Mouse (Mus musculus) intestine, embryonic 16.5 days (tissue): ENCODE results near the gene Rgs19. TPM values are rescaled to one million over a fixed set of nuclear protein-coding genes. Genes with fewer than 3 reads are reported as not detected.
A peak's percentile ranks its signal among the peaks of the same experiment; 100 is the strongest.

Experiments
- ATAC-seq: fragments of 200-750 bp; cut with Nextera tagmentation; 2 replicates; pipeline ENCODE4 v1.8.0; 2017; ENCODE audit warnings: moderate TSS enrichment, moderate library complexity
- H3K27ac ChIP-seq: fragments of 300-500 bp; sonication (generic); 2 replicates; pipeline ENCODE4 v1.5.1; 2014; ENCODE audit warnings: mild to moderate bottlenecking, low read length
- H3K27me3 ChIP-seq: fragments of 300-500 bp; sonication (generic); replicated peaks from 2 replicates; pipeline ENCODE4 v1.6.1; 2014; ENCODE audit warnings: low read length, control low read depth, mixed read lengths; ENCODE audit not compliant: control insufficient read depth, insufficient read depth
- H3K36me3 ChIP-seq: fragments of 300-500 bp; sonication (generic); 2 replicates; pipeline ENCODE4 v1.6.1; 2014; ENCODE audit warnings: low read length, control low read depth; ENCODE audit not compliant: control insufficient read depth, insufficient read depth
- H3K4me1 ChIP-seq: fragments of 300-500 bp; sonication (generic); 2 replicates; pipeline ENCODE4 v1.6.1; 2014; ENCODE audit warnings: low read length, control low read depth, mixed read lengths; ENCODE audit not compliant: control insufficient read depth, insufficient read depth
- H3K4me2 ChIP-seq: fragments of 300-500 bp; sonication (generic); 2 replicates; pipeline ENCODE4 v1.6.1; 2014; ENCODE audit warnings: low read depth, low read length, control low read depth
- H3K4me3 ChIP-seq: fragments of 300-500 bp; sonication (generic); 2 replicates; pipeline ENCODE4 v1.5.1; 2014; ENCODE audit warnings: mild to moderate bottlenecking, low read length
- H3K9ac ChIP-seq: fragments of 300-500 bp; sonication (generic); 2 replicates; pipeline ENCODE4 v1.6.1; 2014; ENCODE audit warnings: low read depth, low read length
- H3K9me3 ChIP-seq: fragments of 300-500 bp; sonication (generic); 2 replicates; pipeline ENCODE4 v1.6.1; 2016; ENCODE audit warnings: low read length, control low read depth; ENCODE audit not compliant: control insufficient read depth
- WGBS: fragments of 180-500 bp; shearing (Covaris S2); extraction: QIAGEN DNeasy Blood & Tissue Kit; methylation state at CpG from one replicate; pipeline ENCODE4 v1.1.7; 2014; 5-methylcytosine and 5-hydroxymethylcytosine counted together
- polyA plus RNA-seq: library from polyadenylated mRNA; unstranded; fragments of >200 nt; fragmentation: Nextera tagmentation; extraction: Ambion mirVana; gene quantifications from 2 replicates; pipeline ENCODE4 v1.2.1, GENCODE M21; 2015

Gene Rgs19
- polyA plus RNA-seq, 1 experiment from 2014 or later = 39.6 TPM

DNA sequence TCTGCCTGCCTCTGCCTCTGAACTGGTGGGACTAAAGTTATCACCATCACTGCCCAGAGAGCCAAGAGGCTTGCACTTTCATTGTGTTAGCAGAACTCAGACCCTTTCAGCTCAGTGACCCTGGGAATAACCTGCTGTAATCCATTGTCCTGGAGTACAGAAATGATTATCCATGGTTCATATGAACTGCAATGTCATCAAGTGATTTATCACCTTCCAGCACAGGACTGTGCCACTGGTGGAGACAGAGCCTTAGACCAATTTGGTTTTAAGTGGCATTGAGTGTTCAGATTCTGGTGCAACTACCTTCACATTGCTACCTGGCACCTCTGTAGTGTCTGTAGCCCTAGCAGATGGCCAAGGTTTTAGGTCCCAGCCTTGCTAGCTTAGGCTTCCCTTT lies 40.7 kb downstream of the Rgs19 start:
- no peaks in the 10 kb centered on the region for H3K9me3 ChIP-seq
- peak overlapping the region; percentile 23; the same call in 1 of the 2 replicates for H3K27ac ChIP-seq
- peaks cover 6% of the 10 kb centered on the region for H3K4me1 ChIP-seq
- peak; percentile 54 for ATAC-seq
- no peak overlapping the region for H3K4me2 ChIP-seq
- no peak overlapping the region for H3K9ac ChIP-seq
- peaks cover 5% of the 10 kb centered on the region for H3K27me3 ChIP-seq
- H3K4me3 ChIP-seq = no peak overlapping the region
- H3K36me3 ChIP-seq = peaks cover 36% of the 10 kb centered on the region

DNA sequence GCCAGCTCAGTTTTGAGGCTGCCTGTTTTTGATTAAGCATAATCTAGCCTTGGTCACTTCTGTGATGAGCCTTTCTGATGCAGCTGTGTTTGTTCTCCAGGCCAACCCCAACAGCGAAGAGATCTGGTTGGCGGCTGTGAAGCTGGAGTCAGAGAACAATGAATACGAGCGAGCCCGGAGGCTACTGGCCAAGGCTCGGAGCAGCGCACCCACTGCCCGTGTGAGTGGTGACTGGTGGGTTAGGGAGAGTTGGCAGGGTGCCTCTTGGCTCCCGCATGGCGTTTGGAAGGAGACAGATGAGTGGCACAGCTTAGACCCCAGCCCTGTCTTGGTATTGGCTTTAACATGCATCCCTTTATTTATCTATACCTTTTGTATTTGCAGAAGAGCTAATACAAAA lies 44.9 kb downstream of the Rgs19 start:
- Histone ChIP-seq H3K9me3 (no peaks in the 10 kb centered on the region), H3K4me3 (no peak overlapping the region), H3K27me3 (no peaks in the 10 kb centered on the region), H3K27ac (no peak overlapping the region), H3K4me2 (no peak overlapping the region), H3K36me3 (peaks cover 27% of the 10 kb centered on the region), H3K9ac (no peak overlapping the region), H3K4me1 (peaks cover 11% of the 10 kb centered on the region)
- no peak for ATAC-seq
- WGBS = 95% methylated on average over 10 of the region's 10 CpGs

DNA sequence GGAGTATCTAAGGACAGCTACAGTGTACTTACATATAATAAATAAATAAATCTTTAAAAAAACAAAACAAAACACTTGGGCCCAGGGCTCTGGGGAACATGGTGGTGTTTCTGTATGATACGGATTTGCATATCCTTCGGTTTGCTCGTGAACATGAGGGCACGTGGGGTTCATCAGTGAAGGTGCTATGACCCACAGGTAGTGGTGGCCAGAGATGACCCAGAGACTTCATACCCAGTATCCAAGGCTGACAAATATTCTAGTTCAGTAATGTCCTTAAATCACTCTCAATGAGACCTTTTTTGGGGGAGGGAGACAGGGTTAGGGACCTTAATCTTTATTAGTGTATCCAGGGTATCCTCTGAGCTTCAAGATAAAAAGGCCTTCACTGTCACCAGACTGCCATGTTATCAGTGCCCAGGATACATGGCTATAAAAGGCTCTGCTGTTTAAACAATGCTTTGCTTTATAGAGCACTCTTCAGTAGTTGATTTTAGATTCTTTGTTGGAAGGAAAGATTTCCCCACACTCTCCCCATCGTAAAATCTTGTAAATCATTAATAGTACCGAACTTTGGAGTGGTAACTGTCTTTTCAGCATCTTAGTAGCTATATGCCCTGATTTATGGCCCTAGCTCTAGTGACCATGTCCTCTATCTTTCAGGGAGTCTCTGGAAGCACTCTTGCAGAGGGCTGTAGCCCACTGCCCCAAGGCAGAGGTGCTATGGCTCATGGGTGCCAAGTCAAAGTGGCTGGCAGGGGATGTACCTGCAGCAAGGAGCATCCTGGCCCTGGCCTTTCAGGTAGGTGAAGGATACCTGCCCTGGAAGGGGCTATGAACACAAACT lies 46.9 kb downstream of the Rgs19 start:
- Histone ChIP-seq H3K4me3 (no peak overlapping the region), H3K27ac (no peak overlapping the region), H3K36me3 (peaks cover 27% of the 10 kb centered on the region), H3K4me1 (peaks cover 8% of the 10 kb centered on the region; the same call in 1 of the 2 replicates), H3K27me3 (no peaks in the 10 kb centered on the region), H3K4me2 (0 out of 2 replicates have a peak overlapping the region, but pooled peaks have one; percentile 2), H3K9ac (no peak overlapping the region), H3K9me3 (no peaks in the 10 kb centered on the region)
- 62% methylated on average over 6 of the region's 6 CpGs for WGBS
- ATAC-seq = peak; percentile 93

DNA sequence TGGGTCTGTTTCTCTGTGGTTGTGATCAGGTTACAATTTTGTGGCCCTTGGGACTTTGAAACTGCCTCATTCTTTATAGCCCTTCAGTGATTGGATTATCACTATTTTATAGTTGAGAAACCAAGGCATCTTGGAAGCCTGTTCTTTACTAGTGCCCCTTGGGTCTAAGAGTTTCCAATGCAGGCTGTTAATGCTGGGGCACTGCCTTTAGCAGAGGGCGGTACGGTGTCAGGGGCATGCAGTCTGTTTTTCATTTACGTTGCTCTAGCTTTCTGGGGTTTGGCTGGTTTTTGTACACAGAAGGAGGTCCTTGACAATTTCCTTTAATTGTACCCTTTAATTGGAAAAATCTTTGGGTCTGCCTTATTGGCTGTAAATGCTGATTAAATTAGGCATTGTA lies 48.1 kb downstream of the Rgs19 start:
- H3K4me1 ChIP-seq = peaks cover 8% of the 10 kb centered on the region; the same call in 1 of the 2 replicates
- H3K4me2 ChIP-seq = no peak overlapping the region
- 82% methylated on average over 3 of the region's 3 CpGs for WGBS
- H3K27ac ChIP-seq = no peak overlapping the region
- H3K9me3 ChIP-seq = no peaks in the 10 kb centered on the region
- H3K9ac ChIP-seq = no peak overlapping the region
- peaks cover 23% of the 10 kb centered on the region for H3K36me3 ChIP-seq
- ATAC-seq = no peak
- H3K27me3 ChIP-seq = no peaks in the 10 kb centered on the region
- no peak overlapping the region for H3K4me3 ChIP-seq

DNA sequence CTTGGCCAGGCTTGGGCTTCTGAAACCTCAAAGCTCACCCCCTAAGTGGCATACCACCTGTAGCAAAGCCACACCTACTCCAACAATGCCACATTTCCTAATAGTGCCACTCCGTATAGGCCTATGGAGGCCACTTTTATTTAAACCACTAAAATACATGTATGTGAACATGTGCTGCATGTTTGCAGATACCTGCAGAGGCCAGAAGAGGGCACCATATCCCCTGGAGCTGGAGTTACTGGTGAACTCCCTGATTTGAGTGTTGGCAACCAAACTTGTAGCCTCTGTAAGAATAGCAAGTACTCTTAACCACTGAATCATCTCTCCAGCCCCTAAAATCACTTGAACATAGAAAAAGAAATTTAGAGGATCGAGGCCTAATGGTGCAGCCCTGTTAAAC lies 49.4 kb downstream of the Rgs19 start:
- H3K27ac ChIP-seq = no peak overlapping the region
- H3K27me3 ChIP-seq = no peaks in the 10 kb centered on the region
- H3K4me1 ChIP-seq = peaks cover 8% of the 10 kb centered on the region; the same call in 1 of the 2 replicates
- 85% methylated on average over 2 of the region's 2 CpGs for WGBS
- no peaks in the 10 kb centered on the region for H3K9me3 ChIP-seq
- no peak overlapping the region for H3K4me3 ChIP-seq
- no peak overlapping the region for H3K4me2 ChIP-seq
- H3K9ac ChIP-seq = no peak overlapping the region
- H3K36me3 ChIP-seq = peaks cover 14% of the 10 kb centered on the region
- no peak for ATAC-seq

Other genes with a start within 250 kb of the Rgs19 start
- 6.1 and 6.5 TPM in 2 replicates for gene Zbtb46, start 234.6 kb downstream of the Rgs19 start, polyA plus RNA-seq
- gene Abhd16b, start 200.8 kb downstream of the Rgs19 start, polyA plus RNA-seq = 0.07 and 0.10 TPM in 2 replicates
- gene Tpd52l2, start 196.8 kb downstream of the Rgs19 start, polyA plus RNA-seq = 122 and 134 TPM in 2 replicates
- 73.5 and 74.1 TPM in 2 replicates for gene Dnajc5, start 173.5 kb downstream of the Rgs19 start, polyA plus RNA-seq
- 75.0 and 78.0 TPM in 2 replicates for gene Uckl1, start 109.1 kb downstream of the Rgs19 start, polyA plus RNA-seq
- 52.2 and 52.7 TPM in 2 replicates for gene Prpf6, start 102.1 kb downstream of the Rgs19 start, polyA plus RNA-seq
- gene Zfp512b, start 101.2 kb downstream of the Rgs19 start, polyA plus RNA-seq = 20.5 and 20.9 TPM in 2 replicates
- gene Samd10, start 94.8 kb downstream of the Rgs19 start, polyA plus RNA-seq = 23.9 TPM in 2 replicates
- gene Gm29797, start 36.9 kb downstream of the Rgs19 start, polyA plus RNA-seq = 2.2 and 3.0 TPM in 2 replicates
- gene Sox18, start 22.3 kb downstream of the Rgs19 start, polyA plus RNA-seq = 28.9 and 30.1 TPM in 2 replicates
- gene Tcea2, start 13.7 kb downstream of the Rgs19 start, polyA plus RNA-seq = 15.1 and 16.4 TPM in 2 replicates
- not detected in 2 replicates for gene Lkaaear1, start 4.5 kb upstream of the Rgs19 start, polyA plus RNA-seq
- gene Oprl1, start 21.0 kb upstream of the Rgs19 start, polyA plus RNA-seq = 1.2 and 1.7 TPM in 2 replicates
- 1.4 and 1.7 TPM in 2 replicates for gene Myt1, start 69.4 kb upstream of the Rgs19 start, polyA plus RNA-seq
- gene Pcmtd2, start 143.9 kb upstream of the Rgs19 start, polyA plus RNA-seq = 25.6 and 29.1 TPM in 2 replicates
- gene Polr3k, start 170.4 kb upstream of the Rgs19 start, polyA plus RNA-seq = 74.9 and 77.5 TPM in 2 replicates